Mouse (Mus musculus) left cerebral cortex, adult 6 months (tissue): Measurements from ENCODE around the gene Fam181b. TPM values are rescaled to one million over a fixed set of nuclear protein-coding genes. Genes with fewer than 3 reads are reported as not detected.

Experiments used
- long read RNA-seq, 2 experiments: library from polyadenylated mRNA; unstranded; transcript quantifications; one replicate each; pipeline ENCODE4 v2.0.0; 2019 to 2020
- polyA plus RNA-seq: library from polyadenylated mRNA; unstranded; fragments of <200 nt; fragmentation: Nextera tagmentation; gene quantifications from 2 replicates; pipeline ENCODE4 v1.2.3, GENCODE M21; 2021

Gene Fam181b
- 17.6 and 19.8 TPM in 2 replicates for polyA plus RNA-seq
- long read RNA-seq, experiment 1, transcript Fam181b-201 (1 exons, 2,003 nt), result major isoform, 187 of 187 reads
- long read RNA-seq, experiment 1, partial matches to known transcripts, result 0 of 187 reads
- long read RNA-seq, experiment 1, other reads (novel, unspliced or antisense), result 0 of 187 reads
- long read RNA-seq, experiment 2, transcript Fam181b-201 (1 exons, 2,003 nt), result major isoform, 58 of 58 reads
- long read RNA-seq, experiment 2, partial matches to known transcripts, result 0 of 58 reads
- long read RNA-seq, experiment 2, other reads (novel, unspliced or antisense), result 0 of 58 reads

DNA sequence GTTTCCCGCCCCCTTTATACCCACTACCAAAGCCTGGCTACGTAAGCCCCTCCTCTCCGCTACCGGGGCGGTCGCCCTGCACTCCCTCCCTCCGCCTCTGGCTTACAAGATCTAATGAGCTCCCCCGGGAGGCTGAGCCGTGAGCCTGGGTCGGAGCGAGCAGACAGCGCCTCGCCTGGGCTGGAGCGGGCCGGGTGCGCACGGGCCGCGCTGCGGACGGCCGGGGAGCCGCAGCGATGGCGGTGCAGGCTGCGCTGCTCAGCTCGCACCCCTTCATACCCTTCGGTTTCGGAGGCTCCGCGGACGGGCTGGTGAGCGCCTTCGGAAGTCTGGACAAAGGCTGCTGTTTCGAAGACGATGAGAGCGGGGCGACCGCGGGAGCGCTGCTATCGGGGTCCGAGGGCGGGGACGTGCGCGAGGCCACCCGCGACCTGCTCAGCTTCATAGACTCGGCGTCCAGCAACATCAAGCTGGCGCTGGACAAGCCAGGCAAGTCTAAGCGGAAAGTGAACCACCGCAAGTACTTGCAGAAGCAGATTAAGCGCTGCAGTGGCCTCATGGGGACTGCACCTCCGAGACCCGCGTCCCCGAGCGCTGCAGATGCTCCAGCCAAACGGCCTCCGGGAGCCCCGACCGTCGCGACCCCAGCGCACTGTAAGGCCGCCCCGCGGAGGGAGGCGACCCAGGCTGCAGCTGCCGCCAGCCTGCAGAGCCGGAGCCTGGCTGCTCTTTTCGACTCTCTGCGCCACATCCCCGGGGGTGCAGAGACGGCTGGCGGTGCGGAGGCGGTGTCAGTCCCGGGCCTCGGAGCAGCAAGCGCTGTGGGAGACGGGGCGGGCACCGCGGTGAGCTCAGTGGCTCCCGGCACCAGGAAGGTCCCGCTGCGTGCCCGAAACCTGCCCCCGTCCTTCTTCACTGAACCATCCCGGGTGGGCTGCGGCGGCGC, at the start of gene Fam181b:
TSS of gene Fam181b (plus strand) at position 81 of the 946 bp plus-strand sequence.

Other genes with a start within 250 kb of the Fam181b start
- 0.23 and 0.32 TPM in 2 replicates for gene Ddias, start 205.6 kb upstream of the Fam181b start, polyA plus RNA-seq
- 14.2 and 15.1 TPM in 2 replicates for gene Prcp, start 205.4 kb upstream of the Fam181b start, polyA plus RNA-seq